Mouse (Mus musculus) adrenal gland, adult (tissue): ENCODE data around the gene Arhgap31.

ENCODE experiments used
- DNase-seq, 2 experiments: peaks; one replicate each; pipeline ENCODE4 v3.0.0; 2022 to 2023; ENCODE audit warnings: low spot score in 1 of 2; ENCODE audit not compliant: inconsistent age in 2 of 2

Gene Arhgap31

GRCm38 (mm10) chr16:38653390-38653871, 59.6 kb downstream of the Arhgap31 start:
- DNase-seq, result peak; percentile 50 to 64

DNA sequence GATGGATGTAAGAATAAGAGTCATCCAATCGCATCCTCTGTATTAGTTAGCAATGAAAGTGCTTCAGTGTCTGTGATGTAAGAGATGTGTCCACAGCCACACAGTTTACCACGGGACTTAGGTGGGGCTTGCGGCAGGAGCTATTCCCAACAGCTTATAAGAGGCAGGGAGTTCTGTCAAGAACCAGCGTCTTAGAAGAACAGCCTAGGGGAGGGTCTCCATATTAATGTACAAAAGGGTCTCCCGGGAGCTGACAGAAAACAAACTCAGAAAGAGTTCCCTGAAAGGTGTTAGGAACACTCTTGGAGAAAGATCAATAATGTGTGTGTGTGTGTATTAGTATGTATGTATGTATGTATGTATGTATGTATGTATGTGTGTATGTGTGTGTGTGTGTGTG, 60.4 kb downstream of the Arhgap31 start:
- DNase-seq, result no peak

GRCm38 (mm10) chr16:38651721-38652231, 61.3 kb downstream of the Arhgap31 start:
- peak in 1 of 2 experiments; percentile 50 for DNase-seq

GRCm38 (mm10) chr16:38651306-38651705, 61.8 kb downstream of the Arhgap31 start:
- DNase-seq, result no peak

DNA sequence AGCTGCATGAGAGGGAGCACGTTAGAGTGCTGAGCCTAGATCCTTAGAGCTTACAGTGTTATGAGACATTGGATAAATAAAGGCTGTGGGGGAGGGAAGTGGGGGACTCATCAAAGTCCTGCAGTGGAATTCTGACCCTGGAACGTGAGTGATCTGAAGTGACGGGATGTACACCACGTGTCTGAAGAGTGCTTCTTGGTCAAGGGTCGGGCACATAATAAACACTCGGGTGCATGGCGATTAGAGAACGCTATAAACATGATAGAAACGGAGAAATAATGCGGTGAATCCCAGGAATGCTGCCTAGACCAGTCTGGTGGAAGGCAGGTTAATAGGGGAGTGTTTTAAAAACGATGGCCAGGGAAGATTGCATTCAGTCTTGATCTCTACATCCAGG, 63.6 kb downstream of the Arhgap31 start:
- no peak for DNase-seq

DNA sequence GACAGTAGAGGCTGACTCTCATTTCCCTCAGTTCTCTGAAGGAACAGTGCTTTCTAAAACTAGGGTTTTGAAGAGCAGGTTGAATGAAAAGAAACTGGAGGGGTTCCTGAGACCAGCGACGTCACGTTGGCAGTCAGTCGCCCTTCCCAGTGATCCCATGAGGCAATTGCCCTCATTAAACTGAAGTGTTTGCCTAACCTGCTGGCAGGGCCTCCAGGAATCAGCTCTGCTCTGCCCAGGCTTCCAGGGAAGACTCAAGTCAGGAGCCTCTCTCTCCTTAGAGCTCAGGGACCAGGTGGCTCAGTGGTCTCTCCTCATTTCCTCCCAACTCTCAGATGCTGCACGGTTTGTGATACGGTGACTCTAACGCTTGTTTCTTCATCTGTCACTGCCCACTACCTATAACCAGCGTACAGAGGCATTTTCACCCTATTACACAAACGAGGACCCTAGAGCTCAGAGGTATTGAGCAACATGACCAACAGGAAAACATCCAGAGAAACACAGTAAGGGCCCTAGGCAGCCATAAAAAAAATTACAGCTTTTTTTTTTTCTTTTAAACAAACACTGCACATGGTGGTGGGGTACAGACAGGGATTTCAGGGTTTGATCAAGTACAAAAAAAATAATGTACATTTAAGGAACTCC, 64.2 kb downstream of the Arhgap31 start:
- DNase-seq, result peak in 1 of 2 experiments; percentile 63

- no peak for DNase-seq
Observed at GRCm38 (mm10) chr16:38648155-38648554, 64.9 kb downstream of the Arhgap31 start.

DNA sequence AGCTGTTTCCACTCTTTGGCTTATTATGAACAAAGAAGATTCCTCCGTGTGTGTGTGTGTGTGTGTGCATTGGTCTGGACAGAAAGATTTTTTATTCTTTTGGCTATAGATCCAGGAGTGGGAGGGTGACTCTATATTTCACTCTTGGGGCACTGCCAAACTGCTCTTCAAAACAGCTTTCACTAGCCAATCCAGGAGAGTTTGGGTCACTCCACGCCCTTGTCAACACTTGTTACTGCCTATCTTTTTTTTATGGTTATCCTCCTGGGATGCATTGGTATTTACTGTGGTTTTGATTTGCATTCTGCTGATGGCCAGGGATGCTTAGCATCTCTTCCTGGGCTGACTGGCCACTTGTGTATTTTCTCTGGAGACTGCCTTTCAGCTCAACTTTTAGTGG, 68.6 kb downstream of the Arhgap31 start:
- DNase-seq, result no peak

DNA sequence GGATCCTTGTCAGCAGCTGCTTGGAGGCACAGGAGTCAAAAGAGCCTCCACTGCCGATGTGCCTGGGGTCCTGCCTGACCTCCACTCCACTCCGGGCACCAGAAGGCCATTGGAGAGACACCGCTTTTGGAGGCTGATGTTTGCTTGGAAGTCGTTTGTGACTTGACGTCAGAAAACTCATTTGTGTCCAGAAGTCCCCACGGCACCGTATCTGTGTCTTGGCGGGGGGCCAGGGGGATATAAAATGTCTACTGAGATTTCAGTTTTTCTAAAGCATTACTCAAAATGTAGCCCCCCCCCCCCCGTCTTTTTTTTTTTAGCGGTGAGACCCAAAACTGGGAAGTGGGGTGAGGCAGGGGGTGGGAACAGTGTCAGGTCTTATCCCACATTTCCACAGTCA, 76.0 kb downstream of the Arhgap31 start:
- DNase-seq, result no peak

- no peak for DNase-seq
Observed at GRCm38 (mm10) chr16:38636682-38637081, 76.4 kb downstream of the Arhgap31 start.

DNA sequence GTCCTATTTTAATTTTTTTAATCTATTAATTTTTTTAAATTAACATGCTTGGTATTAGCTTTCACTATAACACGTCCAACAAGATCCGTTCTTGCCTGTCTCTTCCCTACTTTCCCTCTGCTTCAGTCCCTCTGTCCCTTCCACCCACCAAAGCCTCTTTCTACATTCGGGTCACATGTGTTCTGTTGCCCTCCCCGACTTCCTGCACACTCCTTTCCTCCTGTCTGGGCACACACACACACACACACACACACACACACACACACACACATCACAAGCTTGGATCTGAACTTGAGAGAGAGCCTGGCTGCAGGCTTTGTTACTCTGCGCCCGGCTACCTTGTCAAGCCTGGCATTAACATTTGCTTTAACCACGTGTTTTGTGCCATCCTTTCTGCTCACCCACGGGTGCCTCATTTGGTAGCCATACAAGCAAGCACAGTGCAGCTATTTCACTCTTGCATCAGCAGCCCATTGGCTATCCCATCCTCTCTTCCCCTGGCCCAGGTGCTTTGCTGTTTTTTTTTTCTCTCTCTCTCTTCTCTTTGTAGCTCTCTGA, 77.2 kb downstream of the Arhgap31 start:
- no peak for DNase-seq

- peak; percentile 69 to 92 for DNase-seq
Observed at GRCm38 (mm10) chr16:38632147-38632546, 80.9 kb downstream of the Arhgap31 start.

- peak; percentile 77 to 83 for DNase-seq
Observed at GRCm38 (mm10) chr16:38625811-38626369, 87.2 kb downstream of the Arhgap31 start.

GRCm38 (mm10) chr16:38625411-38625810, 87.7 kb downstream of the Arhgap31 start:
- peak; percentile 29 to 47 for DNase-seq

GRCm38 (mm10) chr16:38624303-38624702, 88.8 kb downstream of the Arhgap31 start:
- DNase-seq, result no peak

DNA sequence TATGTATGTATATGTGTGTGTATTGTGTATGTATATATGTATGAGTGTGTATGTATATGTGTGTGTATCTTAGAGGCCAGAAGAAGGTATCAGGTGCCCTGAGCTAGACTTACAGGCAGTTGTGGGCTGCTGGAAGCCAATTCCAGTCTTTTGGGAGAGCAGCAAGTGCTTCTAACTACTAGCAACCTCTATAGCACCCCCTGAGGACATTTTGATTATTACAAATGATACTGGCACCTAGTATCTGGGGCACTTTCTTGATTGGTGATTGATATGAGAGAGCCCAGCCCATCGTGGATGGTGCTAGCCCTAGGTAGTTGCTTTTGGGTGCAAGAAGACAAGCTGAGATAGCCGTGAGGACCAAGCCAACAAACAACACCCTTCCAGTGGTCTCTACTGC, 90.8 kb downstream of the Arhgap31 start:
- peak in 1 of 2 experiments; percentile 74 for DNase-seq

DNA sequence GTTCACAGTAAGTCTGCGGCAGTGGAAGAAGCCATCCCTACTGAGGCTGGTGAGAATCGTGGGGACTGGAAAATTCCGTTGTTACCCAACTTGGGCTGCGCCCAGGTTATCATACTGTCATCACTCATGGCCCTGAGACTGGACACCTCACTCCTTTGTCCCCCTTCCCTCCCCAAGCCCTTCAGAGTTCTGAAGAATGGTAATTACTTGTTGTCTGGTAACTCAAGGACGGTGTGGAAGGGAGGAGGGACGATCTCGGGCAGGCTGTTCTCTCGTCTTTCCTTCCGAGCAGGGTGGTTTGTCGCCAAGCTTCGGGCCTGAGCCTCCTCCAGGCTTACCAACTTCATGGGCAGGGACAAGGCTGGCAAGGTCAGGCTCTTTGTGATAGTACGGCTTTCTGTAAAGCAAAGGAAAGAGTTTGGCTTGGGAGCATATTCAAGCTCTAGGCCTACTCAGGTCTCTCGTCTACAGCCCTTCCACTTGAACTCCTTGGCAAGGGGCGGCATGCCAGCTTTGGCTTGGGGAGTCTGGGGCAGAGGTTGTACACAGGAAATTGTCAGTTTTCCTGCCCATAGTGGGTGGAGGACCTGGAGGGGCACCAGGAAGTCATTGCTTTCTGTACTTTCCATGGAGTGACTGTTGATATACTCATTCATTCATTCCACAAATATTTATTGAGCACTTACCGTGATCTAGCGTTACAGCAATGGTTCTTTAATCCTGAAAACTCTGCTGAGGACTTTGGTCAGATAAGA, 92.2 kb downstream of the Arhgap31 start:
- peak; percentile 69 to 87 for DNase-seq

- DNase-seq, result peak; percentile 76 to 93
Observed at GRCm38 (mm10) chr16:38619054-38619453, 94.0 kb downstream of the Arhgap31 start.

DNA sequence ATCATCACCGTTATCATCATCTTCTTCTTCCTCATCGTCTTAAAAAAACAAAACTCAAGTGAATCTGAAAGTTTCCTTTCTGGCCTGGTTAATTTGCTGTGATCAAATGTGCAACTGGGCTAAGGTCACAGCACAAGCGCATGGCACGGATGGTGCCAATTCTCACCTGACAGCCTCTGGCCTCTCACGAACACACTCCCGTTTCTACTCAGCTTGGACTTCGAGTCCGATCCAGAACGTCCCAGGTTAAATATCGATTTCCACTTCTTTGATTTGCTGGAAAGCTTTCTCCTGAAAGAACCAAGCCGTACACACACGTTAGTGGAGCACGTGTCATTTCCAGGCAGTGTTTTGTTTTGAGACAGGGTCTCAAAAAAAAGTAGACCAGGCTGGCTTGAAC, 95.1 kb downstream of the Arhgap31 start:
- DNase-seq, result no peak

DNA sequence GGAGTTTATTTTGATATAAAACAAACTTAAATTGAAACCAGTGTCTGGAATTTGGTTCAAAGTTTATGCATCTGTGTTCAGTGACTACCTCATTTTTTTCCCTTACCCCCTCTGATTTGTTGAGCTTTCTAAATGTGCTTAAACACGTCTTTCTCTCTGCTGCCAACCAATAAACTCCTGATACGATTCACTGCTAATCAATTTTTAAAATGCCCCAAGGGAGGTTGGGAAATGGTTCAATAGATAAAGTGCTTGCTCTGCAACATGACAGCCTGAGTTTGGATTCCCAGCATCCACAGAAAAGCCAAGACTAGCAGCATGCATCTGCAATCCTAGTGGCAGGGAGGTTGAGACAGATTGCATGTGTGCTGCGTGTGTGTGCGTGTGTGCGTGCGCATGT, 99.4 kb downstream of the Arhgap31 start:
- no peak for DNase-seq

DNA sequence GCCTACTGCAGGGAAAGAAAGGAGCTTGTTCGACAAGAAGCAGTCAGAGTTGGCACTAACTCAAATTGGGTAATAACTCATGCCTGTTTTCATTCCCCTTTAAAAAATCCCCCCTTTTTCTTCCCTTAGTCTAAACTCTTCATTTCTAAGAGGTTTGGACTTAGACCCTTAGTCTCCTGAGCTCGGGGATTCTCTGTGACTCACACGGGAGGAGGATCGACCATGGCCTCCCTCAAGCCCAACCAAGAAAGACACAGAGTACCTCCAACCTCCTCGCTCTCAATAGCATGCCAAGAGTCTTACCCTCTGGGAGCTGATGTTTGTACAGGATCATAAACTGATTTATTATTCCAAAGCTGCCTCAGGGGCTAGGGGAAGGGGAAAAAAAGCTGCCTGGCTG, 100.4 kb downstream of the Arhgap31 start:
- peak in 1 of 2 experiments; percentile 46 for DNase-seq
